Mouse (Mus musculus): ENCODE results near the gene Plpp7. TPM values are rescaled to one million over a fixed set of nuclear protein-coding genes. Genes with fewer than 3 reads are reported as not detected.

The Plpp7 gene
- 2.6 and 4.6 TPM in 2 replicates for polyA plus RNA-seq (2012; rRNA removed)

DNA sequence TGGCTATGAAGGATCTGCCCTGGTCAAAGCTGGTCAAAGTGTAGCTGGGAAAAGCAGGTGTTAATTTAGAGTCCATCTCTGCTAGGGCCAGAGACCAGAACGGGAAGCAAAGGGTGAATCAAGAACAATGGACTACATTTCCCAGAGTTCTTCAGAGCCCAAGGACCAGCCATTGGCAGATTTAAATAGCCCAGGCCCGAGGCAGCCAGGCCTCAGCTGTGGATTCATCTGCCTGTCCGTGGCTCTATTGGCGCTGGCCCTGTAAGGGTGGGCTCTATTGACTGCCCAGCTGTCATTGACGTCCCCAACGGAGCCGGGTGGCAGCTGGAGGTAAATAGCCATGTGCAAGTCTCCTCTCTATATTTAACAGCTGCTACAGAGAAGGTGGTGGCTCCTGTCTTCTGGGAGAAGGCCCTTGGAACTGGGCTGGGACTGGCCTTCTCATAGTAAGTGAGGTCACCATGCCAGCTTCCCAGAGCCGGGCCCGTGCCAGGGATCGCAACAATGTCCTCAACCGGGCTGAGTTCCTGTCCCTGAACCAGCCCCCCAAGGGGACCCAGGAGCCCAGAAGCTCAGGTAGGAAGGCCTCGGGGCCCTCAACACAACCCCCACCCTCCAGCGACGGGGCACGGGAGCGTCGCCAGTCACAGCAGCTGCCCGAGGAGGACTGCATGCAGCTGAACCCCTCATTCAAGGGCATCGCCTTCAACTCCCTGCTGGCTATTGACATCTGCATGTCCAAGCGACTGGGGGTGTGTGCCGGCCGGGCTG is at the start of gene Plpp7:
TSS of gene Plpp7 (plus strand) at position 178 of the 771 bp plus-strand sequence.
- WGBS = 55% methylated on average over 22 of the region's 22 CpGs
- Histone ChIP-seq H3K27me3 (ENCODE audit: control insufficient read depth, insufficient read depth, low read length) (no peaks in the 10 kb centered on the region), H3K36me3 (ENCODE audit: control insufficient read depth, insufficient read depth, low read length) (no peaks in the 10 kb centered on the region), H3K27ac (ENCODE audit: insufficient read depth, low read length) (no peak within 1 kb of the TSS), H3K4me3 (ENCODE audit: extremely low read depth, insufficient read depth, insufficient read length) (peak within 1 kb of the TSS; percentile 12), H3K4me1 (ENCODE audit: control insufficient read depth, insufficient read depth, insufficient read length) (no peaks in the 10 kb centered on the region)
- DNase-seq (ENCODE audit: low read depth in 1 of 2, low spot score in 2 of 2) = no peak
- TF ChIP-seq POLR2A (IDR thresholded peaks at IDR 0.05; ENCODE audit: low read depth, low read length) (no peak), CTCF (IDR thresholded peaks at IDR 0.05; ENCODE audit: extremely low read depth, insufficient read depth, insufficient read length, insufficient replicate concordance) (no peak)

DNA sequence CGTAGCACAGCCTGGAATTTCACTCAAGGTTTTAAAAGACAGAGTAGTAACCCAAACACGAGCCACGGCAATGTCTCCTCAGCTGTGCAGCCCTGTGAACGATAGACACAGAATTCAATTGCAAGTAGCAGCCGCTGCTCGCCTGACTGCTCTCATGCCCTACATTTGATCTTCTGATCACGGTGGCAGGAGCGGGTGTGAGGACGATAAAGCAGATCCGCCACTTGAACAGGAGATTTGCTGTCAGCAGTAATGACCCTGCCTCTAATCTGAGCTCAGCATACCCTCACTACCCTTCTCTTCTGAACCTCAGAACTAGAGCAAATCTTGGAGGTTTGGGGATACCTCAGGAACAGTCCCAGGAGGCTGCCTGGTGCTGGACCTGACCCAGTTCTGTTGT is 49.3 kb upstream of the Plpp7 start:
- TF ChIP-seq CTCF (IDR thresholded peaks at IDR 0.05; ENCODE audit: extremely low read depth, insufficient read depth, insufficient read length, insufficient replicate concordance) (no peak), POLR2A (IDR thresholded peaks at IDR 0.05; ENCODE audit: low read depth, low read length) (no peak)

DNA sequence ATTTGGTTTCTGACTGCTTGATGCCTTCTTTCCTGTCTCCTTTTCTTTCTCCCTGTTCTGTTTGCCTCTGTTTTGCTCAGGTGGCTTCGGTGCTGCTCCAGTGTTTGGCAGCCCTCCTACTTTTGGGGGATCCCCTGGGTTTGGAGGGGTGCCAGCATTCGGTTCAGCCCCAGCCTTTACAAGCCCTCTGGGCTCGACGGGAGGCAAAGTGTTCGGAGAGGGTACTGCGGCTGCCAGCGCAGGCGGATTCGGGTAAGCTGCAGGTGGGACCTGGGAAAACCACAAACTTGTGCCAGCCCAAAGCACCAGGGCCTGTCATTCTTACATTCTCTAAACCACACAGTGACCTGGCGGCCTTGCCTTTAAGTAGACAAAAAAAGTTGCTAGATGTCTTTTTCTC is 48.0 kb upstream of the Plpp7 start:
- Histone ChIP-seq H3K36me3 (ENCODE audit: control insufficient read depth, insufficient read depth, low read length) (peaks cover 26% of the 10 kb centered on the region), H3K4me1 (ENCODE audit: control insufficient read depth, insufficient read depth, insufficient read length) (no peaks in the 10 kb centered on the region; the same call in 1 of the 2 replicates), H3K27ac (ENCODE audit: insufficient read depth, low read length) (peak overlapping the region; percentile 67), H3K27me3 (ENCODE audit: control insufficient read depth, insufficient read depth, low read length) (no peaks in the 10 kb centered on the region), H3K4me3 (ENCODE audit: extremely low read depth, insufficient read depth, insufficient read length) (no peak overlapping the region)
- TF ChIP-seq CTCF (IDR thresholded peaks at IDR 0.05; ENCODE audit: extremely low read depth, insufficient read depth, insufficient read length, insufficient replicate concordance) (no peak), POLR2A (IDR thresholded peaks at IDR 0.05; ENCODE audit: low read depth, low read length) (no peak)
- DNase-seq (ENCODE audit: low read depth in 1 of 2, low spot score in 2 of 2) = no peak
- WGBS = 29% methylated on average over 10 of the region's 10 CpGs

More for the DNA sequence above, 49.3 kb upstream of the Plpp7 start:
- Histone ChIP-seq H3K36me3 (ENCODE audit: control insufficient read depth, insufficient read depth, low read length) (peaks cover 22% of the 10 kb centered on the region), H3K27ac (ENCODE audit: insufficient read depth, low read length) (peak overlapping the region; percentile 36), H3K4me3 (ENCODE audit: extremely low read depth, insufficient read depth, insufficient read length) (no peak overlapping the region), H3K27me3 (ENCODE audit: control insufficient read depth, insufficient read depth, low read length) (no peaks in the 10 kb centered on the region), H3K4me1 (ENCODE audit: control insufficient read depth, insufficient read depth, insufficient read length) (no peaks in the 10 kb centered on the region; the same call in 1 of the 2 replicates)
- DNase-seq (ENCODE audit: low read depth in 1 of 2, low spot score in 2 of 2) = no peak
- WGBS = 79% methylated on average over 10 of the region's 10 CpGs

DNA sequence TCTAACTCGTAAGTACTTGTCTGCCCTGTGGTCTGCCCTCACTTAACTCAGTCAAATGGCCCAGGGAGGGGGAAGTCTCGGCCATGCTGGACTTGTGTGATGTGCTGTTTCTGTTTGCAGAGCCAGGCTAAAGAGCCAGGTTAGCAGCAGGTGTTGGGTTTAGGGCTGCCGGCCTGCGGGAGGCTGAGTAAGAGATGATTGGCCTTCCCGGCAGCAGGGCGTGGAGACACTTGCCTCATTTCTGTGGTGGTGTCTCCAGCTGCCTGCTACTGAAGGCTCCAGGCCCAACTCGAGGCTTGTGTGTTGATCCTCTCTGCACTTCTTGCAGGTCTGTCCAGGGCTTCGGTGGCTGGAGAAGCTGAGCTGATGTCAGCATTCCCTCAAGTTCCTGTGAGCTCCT is 43.5 kb upstream of the Plpp7 start:
- WGBS = 77% methylated on average over 8 of the region's 8 CpGs
- Histone ChIP-seq H3K27ac (ENCODE audit: insufficient read depth, low read length) (peak overlapping the region; percentile 38), H3K36me3 (ENCODE audit: control insufficient read depth, insufficient read depth, low read length) (peaks cover 21% of the 10 kb centered on the region), H3K27me3 (ENCODE audit: control insufficient read depth, insufficient read depth, low read length) (no peaks in the 10 kb centered on the region), H3K4me1 (ENCODE audit: control insufficient read depth, insufficient read depth, insufficient read length) (peaks cover 6% of the 10 kb centered on the region; the same call in 1 of the 2 replicates), H3K4me3 (ENCODE audit: extremely low read depth, insufficient read depth, insufficient read length) (no peak overlapping the region)
- DNase-seq (ENCODE audit: low read depth in 1 of 2, low spot score in 2 of 2) = no peak
- TF ChIP-seq CTCF (IDR thresholded peaks at IDR 0.05; ENCODE audit: extremely low read depth, insufficient read depth, insufficient read length, insufficient replicate concordance) = no peak
- TF ChIP-seq POLR2A (IDR thresholded peaks at IDR 0.05; ENCODE audit: low read depth, low read length) = no peak

DNA sequence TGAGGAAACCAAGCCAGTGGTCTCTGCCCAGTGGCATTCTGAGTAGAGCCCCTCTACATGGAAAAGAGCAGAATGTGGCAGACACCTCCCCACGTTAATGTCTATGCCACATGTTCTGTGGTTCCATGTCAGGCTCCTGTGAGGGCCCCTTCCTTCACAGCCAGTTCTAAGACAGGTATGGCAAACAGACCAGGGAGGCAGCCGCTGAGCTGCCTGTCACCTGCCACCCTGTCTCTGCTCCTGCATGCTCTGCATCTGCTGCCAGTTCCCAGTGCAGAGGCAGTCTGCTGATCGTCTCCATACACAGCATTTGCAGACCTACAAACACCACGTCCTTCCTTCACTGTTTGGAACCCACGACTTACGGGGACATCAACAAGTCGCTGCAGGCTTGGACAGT is 42.9 kb upstream of the Plpp7 start:
- TF ChIP-seq POLR2A (IDR thresholded peaks at IDR 0.05; ENCODE audit: low read depth, low read length) (no peak), CTCF (IDR thresholded peaks at IDR 0.05; ENCODE audit: extremely low read depth, insufficient read depth, insufficient read length, insufficient replicate concordance) (no peak)
- Histone ChIP-seq H3K27ac (ENCODE audit: insufficient read depth, low read length) (peak overlapping the region; percentile 38), H3K27me3 (ENCODE audit: control insufficient read depth, insufficient read depth, low read length) (no peaks in the 10 kb centered on the region), H3K36me3 (ENCODE audit: control insufficient read depth, insufficient read depth, low read length) (peaks cover 18% of the 10 kb centered on the region), H3K4me1 (ENCODE audit: control insufficient read depth, insufficient read depth, insufficient read length) (peaks cover 11% of the 10 kb centered on the region; the same call in 1 of the 2 replicates), H3K4me3 (ENCODE audit: extremely low read depth, insufficient read depth, insufficient read length) (no peak overlapping the region)
- 82% methylated on average over 7 of the region's 7 CpGs for WGBS
- DNase-seq (ENCODE audit: low read depth in 1 of 2, low spot score in 2 of 2) = no peak

DNA sequence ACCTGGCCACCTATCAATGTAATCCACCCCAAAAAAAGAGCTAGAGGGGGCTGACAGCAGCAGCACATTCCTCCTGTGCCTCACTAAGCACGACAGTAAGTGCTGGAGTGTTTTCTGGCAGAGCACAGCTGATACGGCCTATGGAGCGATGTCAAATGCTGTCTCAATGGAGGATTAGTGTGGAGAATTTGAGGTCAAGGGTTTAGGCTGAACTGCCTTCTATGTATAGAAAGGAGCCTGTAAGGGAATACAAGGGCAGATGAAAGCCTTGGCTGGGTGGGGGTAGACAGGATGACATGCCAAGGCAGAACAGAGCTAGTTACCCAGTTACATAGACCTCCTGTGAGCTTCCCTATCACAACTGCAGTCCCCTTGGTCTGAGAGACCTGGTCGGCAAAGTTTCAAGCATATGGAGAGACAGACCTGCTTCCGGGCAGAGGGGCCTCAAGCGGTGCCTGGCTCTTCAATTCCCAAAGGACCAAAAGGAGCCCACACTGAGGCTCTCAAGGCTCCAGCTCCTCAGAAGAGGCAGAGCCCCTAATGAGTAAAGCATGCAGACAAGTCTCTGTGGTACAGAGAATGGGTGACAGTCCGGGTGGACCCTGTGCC is 39.9 kb upstream of the Plpp7 start:
- DNase-seq (ENCODE audit: low read depth in 1 of 2, low spot score in 2 of 2) = no peak
- TF ChIP-seq POLR2A (IDR thresholded peaks at IDR 0.05; ENCODE audit: low read depth, low read length) = no peak
- TF ChIP-seq CTCF (IDR thresholded peaks at IDR 0.05; ENCODE audit: extremely low read depth, insufficient read depth, insufficient read length, insufficient replicate concordance) = no peak
- H3K4me3 ChIP-seq (ENCODE audit: extremely low read depth, insufficient read depth, insufficient read length) = no peak overlapping the region
- no peaks in the 10 kb centered on the region for H3K27me3 ChIP-seq (ENCODE audit: control insufficient read depth, insufficient read depth, low read length)
- peaks cover 20% of the 10 kb centered on the region; the same call in 1 of the 2 replicates for H3K4me1 ChIP-seq (ENCODE audit: control insufficient read depth, insufficient read depth, insufficient read length)
- H3K36me3 ChIP-seq (ENCODE audit: control insufficient read depth, insufficient read depth, low read length) = peaks cover 15% of the 10 kb centered on the region
- H3K27ac ChIP-seq (ENCODE audit: insufficient read depth, low read length) = peak overlapping the region; percentile 42; the same call in 1 of the 2 replicates
- WGBS = 81% methylated on average over 7 of the region's 7 CpGs
